Mouse (Mus musculus): ENCODE data around the gene Elmsan1. TPM values are rescaled to one million over a fixed set of nuclear protein-coding genes. Genes with fewer than 3 reads are reported as not detected.

The Elmsan1 gene
- total RNA-seq, 2 experiments from 2014 or later: 30.2 to 34.8 TPM

DNA sequence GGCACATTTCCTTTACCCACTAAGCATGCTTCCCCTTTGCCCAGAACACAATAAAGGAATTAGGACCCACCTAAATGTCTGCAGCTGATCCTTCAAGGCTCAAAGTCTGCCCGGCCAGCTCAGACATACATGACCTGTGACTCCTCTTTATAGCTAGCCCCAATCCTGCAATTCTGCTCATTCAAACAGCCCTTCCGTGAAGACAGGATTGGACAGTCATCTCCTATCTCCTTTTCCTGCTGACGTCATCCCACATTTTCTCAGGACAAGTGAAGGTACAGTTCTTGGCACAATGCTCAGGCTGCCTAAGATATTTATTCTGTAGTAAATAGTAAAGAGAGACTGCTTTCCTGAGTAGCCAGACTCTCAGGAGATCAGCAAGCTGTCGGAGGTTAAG, 1.6 kb downstream of the Elmsan1 start:
- no peak for DNase-seq (ENCODE audit: low spot score in 2 of 2)

- DNase-seq (ENCODE audit: low spot score in 2 of 2): no peak
Observed at GRCm38 (mm10) chr12:84215758-84216440, 2.8 kb downstream of the Elmsan1 start.

- DNase-seq (ENCODE audit: low spot score in 2 of 2): no peak
Observed at GRCm38 (mm10) chr12:84214495-84215175, 4.0 kb downstream of the Elmsan1 start.

- peak in 1 of 2 experiments; percentile 43 for DNase-seq (ENCODE audit: low spot score in 2 of 2)
Observed at GRCm38 (mm10) chr12:84212297-84212696, 6.4 kb downstream of the Elmsan1 start.

DNA sequence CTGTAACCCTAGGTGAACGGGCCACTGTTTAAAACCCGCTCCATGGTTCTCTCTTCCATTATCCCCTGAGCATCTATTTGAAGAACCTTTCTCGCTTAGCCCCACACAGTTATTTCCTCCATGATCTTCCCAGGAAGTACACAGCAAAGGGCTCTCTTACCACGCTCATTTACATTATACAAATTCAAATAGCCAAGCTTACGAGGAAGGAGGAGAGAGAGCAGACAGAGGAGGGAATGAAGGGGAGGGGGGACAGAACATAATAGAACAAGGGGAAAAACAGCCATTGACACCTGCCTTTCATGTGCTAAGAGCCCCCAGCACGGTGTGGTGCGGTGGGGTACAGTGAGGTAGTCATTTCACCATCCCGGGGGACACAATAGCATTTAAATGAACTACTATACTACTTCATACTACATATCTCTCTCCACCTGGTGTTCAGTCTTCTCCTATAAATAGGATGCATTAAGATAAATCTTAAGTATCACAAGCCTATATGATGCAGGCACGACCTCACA, 7.6 kb downstream of the Elmsan1 start:
- no peak for DNase-seq (ENCODE audit: low spot score in 2 of 2)

GRCm38 (mm10) chr12:84210288-84210687, 8.4 kb downstream of the Elmsan1 start:
- DNase-seq (ENCODE audit: low spot score in 2 of 2): no peak

DNA sequence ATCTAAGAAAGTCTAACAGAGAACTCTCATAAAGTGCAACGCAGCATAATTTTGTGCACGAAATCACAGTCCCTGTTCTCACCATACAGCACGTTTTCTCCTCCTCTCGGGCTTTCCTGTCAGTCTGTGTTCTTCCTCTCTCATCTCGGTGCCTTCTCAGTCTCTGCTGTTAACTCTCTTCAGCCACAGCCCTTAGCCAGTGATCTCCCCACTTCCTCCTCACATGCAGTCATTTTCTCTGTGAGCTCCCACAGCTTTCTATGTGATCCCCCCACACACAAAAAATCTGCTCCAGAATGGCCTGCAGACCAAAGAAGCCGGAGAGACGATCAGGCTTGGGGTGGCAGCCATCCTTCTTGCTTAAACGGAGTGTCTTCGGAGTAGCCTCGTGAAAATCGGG, 9.6 kb downstream of the Elmsan1 start:
- DNase-seq (ENCODE audit: low spot score in 2 of 2): no peak

DNA sequence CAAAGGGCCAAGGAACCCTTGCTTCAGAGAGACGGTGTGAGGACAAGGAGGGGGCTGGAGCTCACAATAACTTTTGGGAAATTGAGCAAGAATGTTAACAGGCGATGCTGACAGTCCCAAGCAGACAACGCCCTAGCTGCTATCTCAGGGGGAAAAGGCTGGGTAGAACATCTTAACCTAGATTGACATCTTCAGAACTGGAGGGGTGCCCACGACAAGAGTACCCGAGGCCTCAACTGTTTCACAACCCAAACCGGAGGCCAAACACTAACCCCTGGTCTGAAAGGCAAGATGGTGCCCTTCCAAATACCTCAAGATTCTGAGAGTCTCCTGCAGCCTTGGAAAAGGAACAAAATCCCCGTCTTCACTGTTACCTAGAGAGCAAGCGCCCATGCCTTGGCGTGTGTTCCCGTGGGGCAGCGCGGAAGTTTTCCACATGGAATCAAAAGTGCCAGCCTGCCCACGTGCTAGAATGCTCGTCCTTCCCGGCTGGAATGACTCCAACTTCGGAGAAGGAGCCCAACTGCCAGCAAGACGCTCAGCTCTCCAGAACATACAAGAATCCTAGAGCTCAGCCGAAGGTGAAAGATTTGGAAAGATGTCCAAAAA, 11.4 kb downstream of the Elmsan1 start:
- DNase-seq (ENCODE audit: low spot score in 2 of 2): no peak

GRCm38 (mm10) chr12:84206525-84206924, 12.2 kb downstream of the Elmsan1 start:
- no peak for DNase-seq (ENCODE audit: low spot score in 2 of 2)

DNA sequence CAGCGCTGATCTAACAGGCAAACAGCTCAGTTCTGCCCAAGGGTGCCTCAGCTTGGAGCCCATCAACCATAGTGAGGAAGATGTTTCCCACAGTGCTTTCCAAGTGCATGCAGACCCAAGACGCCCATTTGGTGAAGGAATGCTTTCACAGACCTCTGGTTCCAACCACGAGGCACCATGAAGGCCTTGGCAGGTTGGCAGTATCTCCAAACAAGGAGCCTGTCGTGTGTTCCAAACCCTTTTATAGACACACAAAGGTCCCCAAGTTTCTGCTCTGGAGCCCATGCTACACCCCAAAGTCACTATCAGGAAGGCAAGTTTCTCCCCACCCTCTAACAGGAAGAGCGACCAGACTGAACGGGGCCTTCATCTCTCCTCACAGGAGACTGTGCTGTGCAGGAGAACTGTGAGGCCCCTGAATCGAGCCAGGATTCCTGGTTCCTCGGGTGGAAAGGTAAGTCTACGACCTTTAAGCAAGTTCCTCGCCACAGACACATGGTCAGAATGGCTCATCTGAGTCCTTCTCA, 13.0 kb downstream of the Elmsan1 start:
- no peak for DNase-seq (ENCODE audit: low spot score in 2 of 2)

GRCm38 (mm10) chr12:84204662-84205061, 14.0 kb downstream of the Elmsan1 start:
- no peak for DNase-seq (ENCODE audit: low spot score in 2 of 2)

GRCm38 (mm10) chr12:84203778-84204216, 14.9 kb downstream of the Elmsan1 start:
- no peak for DNase-seq (ENCODE audit: low spot score in 2 of 2)

DNA sequence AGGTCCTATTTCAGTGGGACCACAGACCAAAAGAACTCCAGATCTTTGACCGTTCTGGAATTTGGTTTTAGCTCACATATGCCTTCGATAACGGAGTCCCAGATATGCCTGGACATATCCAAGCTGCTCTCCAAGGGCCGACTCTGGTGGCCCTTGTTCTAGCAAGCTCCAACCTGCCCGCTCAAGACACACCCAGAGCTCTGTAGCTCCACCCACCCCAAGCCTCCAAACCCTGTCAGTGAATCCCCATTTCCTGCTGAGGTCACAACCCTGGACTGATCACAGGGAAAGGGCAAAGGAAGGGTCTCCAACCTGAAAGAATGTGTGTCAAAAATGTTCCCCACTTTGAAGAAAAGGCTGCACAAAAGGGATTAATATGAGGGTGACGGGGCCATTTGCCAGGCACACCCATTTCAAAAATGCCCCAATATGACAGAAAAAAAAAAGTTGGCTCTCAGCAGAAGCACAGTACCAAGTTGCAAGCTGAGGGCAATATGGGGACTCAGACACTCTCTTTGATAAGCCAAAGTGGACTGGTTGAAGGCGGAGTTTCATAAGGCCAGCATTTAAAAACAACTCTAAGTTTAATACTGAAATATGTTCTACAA, 15.4 kb downstream of the Elmsan1 start:
- no peak for DNase-seq (ENCODE audit: low spot score in 2 of 2)

GRCm38 (mm10) chr12:84202561-84202960, 16.1 kb downstream of the Elmsan1 start:
- DNase-seq (ENCODE audit: low spot score in 2 of 2): no peak

DNA sequence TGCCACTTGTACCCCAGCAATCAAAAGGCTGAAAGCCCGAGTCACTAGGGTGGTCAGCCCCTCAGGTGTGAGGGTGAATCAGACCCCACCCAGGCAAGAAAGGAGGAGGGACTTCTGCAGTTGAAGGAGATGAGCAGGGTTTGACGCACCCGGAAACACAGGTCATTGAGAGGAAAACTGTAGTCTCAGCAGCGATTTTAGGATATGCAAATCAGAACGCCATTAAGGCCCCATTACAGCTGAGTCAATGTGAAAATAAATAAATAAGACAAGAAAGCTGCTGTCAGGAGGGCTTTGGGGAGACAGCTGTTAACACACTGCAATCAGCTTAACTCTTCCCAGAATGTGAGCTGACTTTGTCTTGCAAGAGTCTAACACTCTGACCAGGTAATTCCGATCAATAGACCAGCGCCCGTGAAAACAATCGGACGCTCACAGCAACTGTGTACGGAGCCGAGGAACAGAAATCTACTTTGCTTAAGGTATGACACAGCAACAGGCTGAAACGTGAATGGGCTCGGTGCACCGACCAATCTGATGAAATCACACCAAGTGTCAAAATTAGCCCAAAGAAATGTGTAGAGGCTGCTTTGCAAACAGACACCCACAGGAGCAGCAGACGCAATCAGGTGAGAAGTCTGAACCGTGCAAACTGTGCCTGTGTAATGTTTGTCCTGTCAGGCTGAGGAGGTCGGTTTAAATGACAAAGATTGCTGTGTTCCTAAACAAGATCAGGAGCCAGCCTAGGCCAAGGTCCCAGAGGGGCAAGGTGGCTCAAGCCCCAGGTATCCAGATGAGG, 16.8 kb downstream of the Elmsan1 start:
- DNase-seq (ENCODE audit: low spot score in 2 of 2): no peak

- no peak for DNase-seq (ENCODE audit: low spot score in 2 of 2)
Observed at GRCm38 (mm10) chr12:84201222-84201621, 17.5 kb downstream of the Elmsan1 start.

DNA sequence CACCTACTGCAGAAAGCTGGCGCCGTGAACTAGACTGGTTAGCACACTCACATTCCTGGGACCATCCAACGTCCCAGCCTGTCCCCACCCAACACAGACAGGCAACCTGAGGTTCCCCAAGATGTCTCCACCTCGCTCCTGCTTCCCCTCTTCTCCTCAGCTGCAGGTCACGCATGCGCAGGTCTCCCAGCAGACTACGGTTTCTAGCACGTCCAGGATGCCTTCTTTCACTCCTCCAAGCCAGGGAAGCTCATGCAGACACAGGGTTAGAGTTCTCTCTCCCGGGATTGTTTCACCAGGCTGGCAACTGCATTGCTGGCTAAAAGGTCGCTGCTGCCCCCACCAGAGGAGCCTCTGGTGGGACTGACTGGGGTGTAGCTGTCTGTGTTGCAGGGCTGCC, 19.8 kb downstream of the Elmsan1 start:
- DNase-seq (ENCODE audit: low spot score in 2 of 2): no peak

GRCm38 (mm10) chr12:84198076-84198679, 20.5 kb downstream of the Elmsan1 start:
- no peak for DNase-seq (ENCODE audit: low spot score in 2 of 2)

- no peak for DNase-seq (ENCODE audit: low spot score in 2 of 2)
Observed at GRCm38 (mm10) chr12:84195195-84195594, 23.5 kb downstream of the Elmsan1 start.

DNA sequence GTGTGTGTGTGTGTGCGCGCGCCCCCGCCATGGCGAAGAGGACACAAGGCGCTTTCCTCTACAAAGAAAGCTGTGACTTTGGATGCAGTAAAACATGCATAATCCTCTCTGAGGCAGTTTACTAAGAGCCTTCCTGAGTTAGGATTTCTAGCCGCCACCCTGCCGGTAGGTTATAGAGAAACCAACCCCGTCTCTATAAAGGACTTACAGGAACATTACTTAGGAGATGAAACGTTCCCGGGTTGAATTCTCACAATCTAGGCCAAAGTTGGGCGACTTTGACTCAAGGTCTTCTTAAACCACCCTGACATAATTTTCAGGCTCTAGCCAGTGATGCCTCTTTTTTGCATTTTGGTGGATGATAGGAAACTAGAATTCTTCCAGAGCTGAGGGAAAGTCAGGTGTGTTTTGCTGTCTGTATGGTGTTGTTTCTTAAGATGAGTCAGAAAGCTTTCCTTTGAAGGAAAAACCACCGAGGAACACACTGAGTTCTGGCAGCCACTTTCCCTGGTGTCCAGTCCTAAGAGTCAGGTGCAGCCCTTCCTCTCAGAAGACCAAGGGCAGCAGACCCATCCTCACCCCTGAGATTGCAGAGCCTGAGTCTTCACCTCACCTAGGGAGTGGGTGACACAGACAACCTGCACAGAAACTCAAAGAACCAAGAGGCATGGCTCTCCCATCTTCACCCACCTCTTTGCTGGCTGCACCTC, 24.1 kb downstream of the Elmsan1 start:
- no peak for DNase-seq (ENCODE audit: low spot score in 2 of 2)

All from adrenal gland, postnatal 4 days (tissue).